Mouse (Mus musculus) forebrain, embryonic 10.5 days (tissue): ENCODE measurements at regions not wholly inside any gene's neighbourhood (a gene's known extent, or its start where the extent isn't known, plus 50 kb on each side); places are given as distances from the start of the nearest gene placed in this dataset.

Experiments
- DNase-seq: peaks from one replicate; pipeline ENCODE4 v3.0.0-alpha.2; 2017; ENCODE audit warnings: low spot score; ENCODE audit errors: extremely low spot score
- H3K27ac ChIP-seq: fragments of 300-500 bp; sonication (generic); 2 replicates; pipeline ENCODE4 v1.5.1; 2016; ENCODE audit warnings: mild to moderate bottlenecking
- H3K27me3 ChIP-seq: fragments of 300-500 bp; sonication (generic); 2 replicates; pipeline ENCODE4 v1.6.1; 2016; ENCODE audit warnings: mild to moderate bottlenecking; ENCODE audit not compliant: poor library complexity, severe bottlenecking
- H3K36me3 ChIP-seq: fragments of 300-500 bp; sonication (generic); replicated peaks from 2 replicates; pipeline ENCODE4 v1.6.1; 2016; ENCODE audit warnings: mild to moderate bottlenecking, moderate library complexity
- H3K4me1 ChIP-seq: fragments of 300-500 bp; sonication (generic); 2 replicates; pipeline ENCODE4 v1.6.1; 2016
- H3K4me3 ChIP-seq: fragments of 300-500 bp; sonication (generic); 2 replicates; pipeline ENCODE4 v1.5.1; 2016; ENCODE audit warnings: mild to moderate bottlenecking, moderate library complexity
- H3K9me3 ChIP-seq: fragments of 300-500 bp; sonication (generic); 2 replicates; pipeline ENCODE4 v1.6.1; 2016; ENCODE audit warnings: mild to moderate bottlenecking, moderate library complexity
- WGBS: fragments of 180-500 bp; shearing (Covaris S2); methylation state at CpG from one replicate; pipeline ENCODE4 v1.1.7; 2016; 5-methylcytosine and 5-hydroxymethylcytosine counted together

GRCm38 (mm10) chr8:89107895-89108660 lies 64.1 kb upstream of the Sall1 start:
- Histone ChIP-seq H3K27ac (no peak overlapping the region), H3K4me1 (peaks cover 14% of the 10 kb centered on the region), H3K36me3 (no peaks in the 10 kb centered on the region), H3K27me3 (no peaks in the 10 kb centered on the region), H3K9me3 (no peaks in the 10 kb centered on the region), H3K4me3 (no peak overlapping the region)
- no peak for DNase-seq
- WGBS, result 70% methylated on average over 15 of the region's 15 CpGs

- no peak overlapping the region for H3K4me3 ChIP-seq
- no peaks in the 10 kb centered on the region for H3K9me3 ChIP-seq
- no peak for DNase-seq
- H3K27me3 ChIP-seq, result no peaks in the 10 kb centered on the region
- no peaks in the 10 kb centered on the region for H3K36me3 ChIP-seq
- peaks cover 14% of the 10 kb centered on the region for H3K4me1 ChIP-seq
- no peak overlapping the region for H3K27ac ChIP-seq
- WGBS, result 83% methylated on average over 4 of the region's 4 CpGs
Measured at GRCm38 (mm10) chr8:89106346-89106745, 62.4 kb upstream of the Sall1 start.

DNA sequence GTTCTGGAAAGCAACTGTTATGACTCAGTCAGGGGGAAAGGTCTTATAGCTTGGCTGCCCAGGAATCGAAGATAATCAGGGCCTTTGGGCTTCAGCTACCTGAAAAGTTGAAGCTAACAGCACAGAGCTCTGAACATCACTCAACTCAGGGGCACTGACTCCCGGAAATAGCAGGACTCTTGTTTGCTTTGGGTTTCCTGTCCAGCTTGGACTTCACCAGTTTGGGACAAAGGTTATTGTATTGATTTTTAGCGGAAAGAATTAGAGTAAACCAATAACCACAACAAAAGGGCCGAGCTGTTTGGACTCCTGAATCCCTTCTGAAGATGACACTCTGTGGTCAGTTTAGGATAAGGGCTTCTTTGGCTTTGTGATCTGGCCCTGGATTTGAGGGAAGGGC lies 53.4 kb upstream of the Sall1 start:
- Histone ChIP-seq H3K4me1 (no peaks in the 10 kb centered on the region), H3K36me3 (no peaks in the 10 kb centered on the region), H3K27me3 (no peaks in the 10 kb centered on the region), H3K9me3 (no peaks in the 10 kb centered on the region), H3K4me3 (no peak overlapping the region), H3K27ac (no peak overlapping the region)
- WGBS, result 87% methylated on average over 4 of the region's 4 CpGs
- DNase-seq, result no peak
